9 mouse cellular contexts compared by ENCODE assay signal in genomic region chr5:43634602-43635081, GRCm38 (mm10). TPM values are rescaled to one million over a fixed set of nuclear protein-coding genes. Genes with fewer than 3 reads are reported as not detected.
A peak's percentile ranks its signal among the peaks of the same experiment; 100 is the strongest.
DNase-seq lines count a peak whose midpoint lies in the region; ATAC-seq lines count a peak whose summit lies in the region.
"Had no signal": no experiment of that assay in that cellular context is flagged by ENCODE, and none has a peak within 500 bp of the region (broad histone marks: within the 10 kb centered on the region; RNA-seq: fewer than 3 reads in every experiment).

No protein-coding gene starts in this region.

- H3K4me1 ChIP-seq in limb, embryonic 12.5 days (replicated peaks), result no peaks in the 10 kb centered on the region
- no peaks in the 10 kb centered on the region for H3K4me1 ChIP-seq in limb, embryonic 10.5 days
- no peaks in the 10 kb centered on the region for H3K4me1 ChIP-seq in neural tube, embryonic 15.5 days
- H3K4me1 ChIP-seq: limb, embryonic 15.5 days had no signal

- H3K4me3 ChIP-seq in limb, embryonic 12.5 days (replicated peaks), result no peak overlapping the region
- no peak overlapping the region for H3K4me3 ChIP-seq in limb, embryonic 10.5 days
- no peak overlapping the region for H3K4me3 ChIP-seq in neural tube, embryonic 15.5 days (replicated peaks)
- H3K4me3 ChIP-seq: limb, embryonic 15.5 days had no signal

- H3K9me3 ChIP-seq in limb, embryonic 12.5 days, result no peaks in the 10 kb centered on the region
- H3K9me3 ChIP-seq in limb, embryonic 10.5 days (replicated peaks), result no peaks in the 10 kb centered on the region
- no peaks in the 10 kb centered on the region for H3K9me3 ChIP-seq in neural tube, embryonic 15.5 days (replicated peaks)
- H3K9me3 ChIP-seq: limb, embryonic 15.5 days had no signal

- H3K9ac ChIP-seq in limb, embryonic 12.5 days (replicated peaks), result no peak overlapping the region
- no peak overlapping the region for H3K9ac ChIP-seq in neural tube, embryonic 15.5 days (replicated peaks)
- H3K9ac ChIP-seq: limb, embryonic 15.5 days had no signal

- 34% methylated on average over 9 of the region's 9 CpGs for WGBS in limb, embryonic 12.5 days
- 47% methylated on average over 9 of the region's 9 CpGs for WGBS in limb, embryonic 10.5 days
- WGBS in neural tube, embryonic 15.5 days, result 28% methylated on average over 9 of the region's 9 CpGs

- no peaks in the 10 kb centered on the region for H3K36me3 ChIP-seq in limb, embryonic 12.5 days
- H3K36me3 ChIP-seq in limb, embryonic 10.5 days, result no peaks in the 10 kb centered on the region
- H3K36me3 ChIP-seq in neural tube, embryonic 15.5 days, result no peaks in the 10 kb centered on the region
- H3K36me3 ChIP-seq: limb, embryonic 15.5 days had no signal

- no peak overlapping the region for H3K4me2 ChIP-seq in limb, embryonic 12.5 days
- no peak overlapping the region for H3K4me2 ChIP-seq in neural tube, embryonic 15.5 days
- H3K4me2 ChIP-seq: limb, embryonic 15.5 days had no signal

- H3K27ac ChIP-seq in limb, embryonic 12.5 days, result no peak overlapping the region
- no peak overlapping the region for H3K27ac ChIP-seq in limb, embryonic 10.5 days
- H3K27ac ChIP-seq in neural tube, embryonic 15.5 days (replicated peaks), result no peak overlapping the region
- H3K27ac ChIP-seq: limb, embryonic 15.5 days had no signal

- peak; percentile 71; the same call in 1 of the 2 replicates for ATAC-seq in limb, embryonic 12.5 days (ENCODE audit: insufficient number of reproducible peaks, insufficient read depth, low FRiP score, low TSS enrichment, low read depth)
- ATAC-seq in neural tube, embryonic 15.5 days (ENCODE audit: low FRiP score), result peak; percentile 65; the same call in 1 of the 2 replicates

- no peaks in the 10 kb centered on the region for H3K27me3 ChIP-seq in limb, embryonic 12.5 days
- no peaks in the 10 kb centered on the region for H3K27me3 ChIP-seq in limb, embryonic 10.5 days (ENCODE audit: low read depth, poor library complexity, severe bottlenecking)
- no peaks in the 10 kb centered on the region for H3K27me3 ChIP-seq in neural tube, embryonic 15.5 days (replicated peaks)
- H3K27me3 ChIP-seq: limb, embryonic 15.5 days had no signal

- no peak for DNase-seq in limb, embryonic 10.5 days (ENCODE audit: low spot score)
- DNase-seq in ZHBTc4 (ENCODE audit: low read depth, low spot score), result peak; percentile 18
- peak; percentile 35 to 37 for DNase-seq in frontal cortex, postnatal 14 days (ENCODE audit: low spot score in 2 of 2)
- peak; percentile 47 to 70 for DNase-seq in left cerebral cortex, adult 18-20 months (ENCODE audit: low spot score in 2 of 2)
- no peak for DNase-seq in B cell, adult 2 months
- DNase-seq in gastrocnemius, adult 8-10 months (ENCODE audit: low spot score in 2 of 2), result no peak

RNA-seq across cellular contexts. Expression of gene Cc2d2a, which starts 27.5 kb away (rescaled TPM):
- 11.1 and 12.3 TPM in 2 replicates for polyA plus RNA-seq in limb, embryonic 12.5 days (2016; fragmentation: Nextera tagmentation; extraction: Ambion mirVana)
- polyA plus RNA-seq in limb, embryonic 10.5 days (2016; fragmentation: Nextera tagmentation; extraction: Ambion mirVana), result 8.1 and 8.7 TPM in 2 replicates
- total RNA-seq in left cerebral cortex, adult 18-20 months (2021), result 10 to 100 TPM; 14.1 to 19.3 TPM
- 7.6 and 8.4 TPM in 2 replicates for polyA plus RNA-seq in neural tube, embryonic 15.5 days (2015; fragmentation: Nextera tagmentation; extraction: Ambion mirVana)
- total RNA-seq in gastrocnemius, adult 8-10 months (2022), result 1 to 10 TPM; 3.5 to 5.2 (median 3.8) TPM

Comparison
In these comparisons a context has a peak if more than half of its experiments do, and no peak if none do; other contexts are left out.
1. DNase-seq: peak in ZHBTc4 (single experiment), frontal cortex, postnatal 14 days (2 of 2) and left cerebral cortex, adult 18-20 months (2 of 2); none in limb, embryonic 10.5 days (single experiment), B cell, adult 2 months (0 of 2) and gastrocnemius, adult 8-10 months (0 of 2).